Mouse (Mus musculus): ENCODE results near the gene Tlcd1.

The Tlcd1 gene

GRCm38 (mm10) chr11:78176402-78176862, at the start of gene Tlcd1, which contains the start of gene Nek8:
Gene Tlcd1 (plus strand): TSS chr11:78176711.
Gene Nek8 (minus strand): TSS chr11:78176675.
- under 1% methylated on average over 32 of the region's 32 CpGs for WGBS

DNA sequence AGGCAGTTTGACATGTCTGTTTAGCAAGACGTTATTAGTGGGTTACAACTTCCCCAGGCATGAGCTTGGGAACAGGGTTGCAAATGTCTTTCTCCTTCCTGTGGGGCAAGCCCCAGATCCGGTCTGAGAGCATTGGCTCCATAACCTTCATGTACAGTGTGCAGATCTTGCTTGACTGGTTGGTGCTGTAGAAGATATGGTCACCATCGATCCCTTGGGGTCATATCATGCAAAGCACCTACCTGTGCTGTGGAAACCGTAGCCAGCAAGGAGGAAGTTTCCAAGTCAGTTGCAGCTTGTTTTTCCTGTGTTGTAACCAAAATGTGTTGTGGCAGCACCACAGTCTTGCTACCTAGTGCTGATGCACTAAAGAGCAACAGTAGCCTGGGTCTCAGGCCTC, 49.8 kb upstream of the Tlcd1 start:
- WGBS, result 83% methylated on average over 4 of the region's 4 CpGs

GRCm38 (mm10) chr11:78129458-78129857, 47.1 kb upstream of the Tlcd1 start:
- 67% methylated on average over 8 of the region's 8 CpGs for WGBS

GRCm38 (mm10) chr11:78133915-78134314, 42.6 kb upstream of the Tlcd1 start:
- WGBS, result 93% methylated on average over 6 of the region's 6 CpGs

DNA sequence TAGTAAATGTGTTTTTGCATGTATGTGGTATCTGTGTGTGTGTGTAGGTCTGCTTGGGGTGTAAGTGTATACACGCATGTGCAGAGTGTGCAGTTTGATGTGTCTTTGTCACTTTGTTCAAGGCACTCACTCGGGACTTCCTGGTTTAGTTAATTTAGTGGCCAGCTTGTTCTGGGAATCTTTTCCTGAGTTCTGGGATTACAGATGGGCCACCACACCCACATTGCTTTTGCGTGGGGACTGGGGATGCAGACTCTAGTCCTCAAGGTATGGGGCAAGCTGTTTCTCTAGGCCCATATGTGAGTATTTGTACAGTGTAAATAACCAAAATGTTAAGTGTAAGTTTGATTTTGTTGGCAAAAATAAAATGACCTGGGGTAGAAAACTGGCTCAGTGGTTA, 42.2 kb upstream of the Tlcd1 start:
- WGBS, result 54% methylated on average over 3 of the region's 3 CpGs

- 92% methylated on average over 7 of the region's 7 CpGs for WGBS
Observed at GRCm38 (mm10) chr11:78135314-78135713, 41.2 kb upstream of the Tlcd1 start.

DNA sequence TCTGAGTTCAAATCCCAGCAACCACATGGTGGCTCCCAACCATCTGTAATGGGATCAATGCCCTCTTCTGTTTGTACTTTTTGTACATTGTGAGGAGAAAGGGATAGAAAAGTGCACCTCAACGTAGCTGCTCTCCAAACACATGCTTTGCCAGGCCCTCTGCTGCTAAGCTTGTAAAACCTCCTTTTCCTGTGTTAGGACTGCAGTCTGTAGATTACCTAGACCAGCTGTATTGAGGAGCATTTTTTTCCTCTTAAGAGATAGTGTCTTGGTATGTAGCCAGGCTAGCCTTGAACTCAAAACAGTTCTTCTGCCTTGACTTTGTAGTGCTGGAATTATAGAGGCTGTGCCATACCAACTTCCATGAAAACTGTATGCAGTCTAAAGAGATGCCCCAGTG, 40.4 kb upstream of the Tlcd1 start:
- 43% methylated on average over 1 of the region's 1 CpGs for WGBS

DNA sequence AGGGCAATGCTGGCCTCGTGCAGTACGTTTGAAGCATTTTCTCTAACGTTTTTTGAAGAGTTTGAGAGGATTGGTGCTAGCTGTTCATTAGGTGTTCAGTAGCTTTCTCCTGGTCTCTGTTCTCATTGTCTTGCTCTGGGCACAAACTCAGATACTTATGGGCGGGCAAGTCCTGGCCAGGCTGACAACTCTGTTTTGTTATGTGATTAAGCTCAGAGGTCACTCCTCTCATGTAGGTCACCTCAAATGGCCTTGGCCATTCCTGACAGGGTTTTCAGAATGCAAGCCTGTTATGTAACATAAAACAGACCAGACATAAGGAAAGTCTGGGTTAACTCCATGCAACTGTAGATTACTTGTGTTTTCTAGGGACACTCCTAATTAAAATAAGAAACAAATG, 38.9 kb upstream of the Tlcd1 start:
- 65% methylated on average over 4 of the region's 4 CpGs for WGBS

DNA sequence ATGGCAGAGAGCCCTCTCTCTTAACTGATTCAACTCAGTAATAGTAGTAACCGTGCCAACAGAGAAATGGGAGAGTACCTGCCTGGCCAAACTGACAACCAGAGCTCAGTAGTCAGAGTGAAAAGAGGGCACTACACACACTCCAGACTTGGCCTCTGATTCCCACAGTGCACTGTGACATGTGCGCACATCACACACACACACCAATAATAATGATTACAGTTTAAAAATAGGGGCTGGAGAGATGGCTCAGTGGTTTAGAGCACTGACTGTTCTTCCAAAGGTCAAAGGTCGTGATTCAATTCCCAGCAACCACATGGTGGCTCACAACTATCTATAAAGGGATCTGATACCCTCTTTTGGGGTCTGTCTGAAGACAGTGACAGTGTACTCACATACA, 38.5 kb upstream of the Tlcd1 start:
- 89% methylated on average over 3 of the region's 3 CpGs for WGBS

GRCm38 (mm10) chr11:78140665-78141064, 35.8 kb upstream of the Tlcd1 start:
- WGBS, result 82% methylated on average over 5 of the region's 5 CpGs

- 79% methylated on average over 2 of the region's 2 CpGs for whole genome bisulfite sequencing
Observed at GRCm38 (mm10) chr11:78143520-78143919, 33.0 kb upstream of the Tlcd1 start.

DNA sequence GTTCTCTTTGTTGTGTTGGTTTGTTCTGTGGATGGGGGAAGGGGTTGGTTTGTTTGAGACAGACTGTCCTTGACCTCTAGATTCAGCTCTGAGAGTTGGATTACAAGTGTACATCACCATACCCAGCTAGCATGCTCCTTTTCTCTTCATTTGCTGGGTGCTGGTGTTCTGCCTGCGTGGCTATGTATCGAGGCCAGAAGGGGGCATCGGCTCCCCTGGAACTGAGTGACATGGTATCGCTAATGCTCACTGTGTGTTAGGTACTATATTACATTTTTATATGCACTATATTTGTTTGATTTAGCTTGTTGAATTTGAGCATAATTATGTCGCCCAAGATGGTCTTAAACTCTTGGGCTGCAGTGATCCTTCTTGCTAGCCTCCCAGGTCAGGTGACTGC, 30.3 kb upstream of the Tlcd1 start:
- 80% methylated on average over 5 of the region's 5 CpGs for WGBS

- 80% methylated on average over 6 of the region's 6 CpGs for WGBS
Observed at GRCm38 (mm10) chr11:78146707-78147543, 29.6 kb upstream of the Tlcd1 start.

GRCm38 (mm10) chr11:78151161-78151560, 25.4 kb upstream of the Tlcd1 start:
- 34% methylated on average over 1 of the region's 1 CpGs for WGBS

- WGBS, result 24% methylated on average over 9 of the region's 9 CpGs
Observed at GRCm38 (mm10) chr11:78152299-78153231, 23.9 kb upstream of the Tlcd1 start.

GRCm38 (mm10) chr11:78153778-78154177, 22.7 kb upstream of the Tlcd1 start:
- 57% methylated on average over 13 of the region's 13 CpGs for WGBS

DNA sequence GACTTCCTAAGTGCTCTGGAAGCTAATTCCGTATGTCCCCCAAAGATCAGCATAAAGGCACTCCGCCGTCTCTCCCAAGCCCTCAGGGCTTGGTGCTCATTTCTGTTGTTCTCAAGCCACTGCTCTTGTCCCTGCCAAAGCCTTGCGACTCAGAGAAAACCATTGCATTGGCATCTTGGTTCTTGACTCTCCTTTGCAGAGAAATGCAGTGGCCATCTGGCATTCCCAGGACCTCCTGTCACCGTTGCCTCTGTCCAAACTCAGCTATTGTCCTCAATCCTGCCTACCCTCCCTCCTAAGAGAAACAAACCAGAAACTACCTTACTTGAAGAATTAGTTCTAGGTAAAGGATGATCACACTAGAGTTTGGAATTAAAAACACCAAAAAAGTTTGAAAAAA, 20.8 kb upstream of the Tlcd1 start:
- whole genome bisulfite sequencing, result 77% methylated on average over 5 of the region's 5 CpGs

GRCm38 (mm10) chr11:78156156-78156699, 20.3 kb upstream of the Tlcd1 start:
- WGBS, result 73% methylated on average over 6 of the region's 6 CpGs

DNA sequence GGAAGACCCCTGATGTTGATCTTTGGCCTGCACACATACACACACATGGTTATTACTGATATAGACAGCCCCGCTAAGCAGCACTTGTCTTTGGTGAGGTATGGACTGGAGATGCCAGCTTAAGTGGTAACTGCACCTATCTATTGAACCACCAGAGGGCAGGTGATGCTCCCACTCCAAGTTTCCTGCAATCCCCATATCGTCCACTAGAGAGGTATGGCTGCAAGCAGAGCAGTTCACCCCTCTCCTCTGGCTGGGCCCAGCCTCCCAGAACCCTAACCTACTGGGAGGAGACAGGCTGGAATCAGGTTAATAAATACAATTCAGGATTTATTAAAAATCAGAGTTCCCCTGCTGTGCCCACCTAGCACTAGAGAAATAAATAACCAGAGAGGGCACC, 17.4 kb upstream of the Tlcd1 start:
- 11% methylated on average over 2 of the region's 2 CpGs for WGBS

GRCm38 (mm10) chr11:78159557-78159956, 17.0 kb upstream of the Tlcd1 start:
- WGBS, result 71% methylated on average over 7 of the region's 7 CpGs

DNA sequence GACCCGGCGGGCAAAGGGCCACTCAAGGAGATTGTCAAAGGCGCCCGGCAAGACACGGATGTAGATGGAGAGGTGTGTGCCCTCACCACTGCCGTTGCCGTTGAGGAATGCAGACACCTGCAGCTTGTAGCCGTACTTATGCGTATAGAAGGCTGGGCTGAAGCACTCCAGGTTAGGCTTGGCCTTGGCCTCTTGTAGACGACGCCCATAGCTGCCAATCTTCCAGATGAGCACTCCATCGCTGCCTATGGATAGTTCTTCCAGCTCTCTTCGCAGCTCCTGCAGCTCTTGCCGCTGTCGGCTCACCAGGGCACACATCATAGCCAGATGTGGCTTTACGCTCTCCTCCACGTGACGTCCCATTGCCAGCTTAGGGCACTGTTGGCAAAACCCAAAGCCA, 16.3 kb upstream of the Tlcd1 start:
- 85% methylated on average over 18 of the region's 18 CpGs for WGBS

DNA sequence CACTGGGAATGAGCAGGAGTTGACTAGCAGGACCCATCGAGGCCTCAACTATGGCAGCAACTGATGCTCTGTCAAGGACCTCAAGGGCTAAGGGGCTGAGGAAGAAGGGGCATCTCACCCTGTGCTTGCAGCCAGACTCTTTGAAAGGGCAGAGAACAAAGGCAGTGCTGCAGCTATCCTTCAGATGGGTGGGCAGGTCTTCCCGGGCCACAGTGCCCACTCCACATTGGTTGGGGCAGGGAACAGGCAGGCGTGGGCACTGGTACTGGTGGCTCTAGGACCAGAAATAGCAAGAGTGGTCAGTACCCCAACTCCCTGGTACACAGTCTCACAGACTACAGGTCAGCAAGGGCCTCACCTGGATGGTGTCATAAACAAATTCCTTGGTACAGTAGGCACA, 15.8 kb upstream of the Tlcd1 start:
- WGBS, result 80% methylated on average over 3 of the region's 3 CpGs
